Mouse (Mus musculus) granulocyte monocyte progenitor cell, adult 5-6 weeks (primary cell): ENCODE measurements at regions not wholly inside any gene's neighbourhood (a gene's known extent, or its start where the extent isn't known, plus 50 kb on each side); places are given as distances from the start of the nearest gene placed in this dataset.

Experiments
- ATAC-seq: replicated peaks from 2 replicates; pipeline ENCODE4 v1.8.0; 2016; ENCODE audit warnings: mild to moderate bottlenecking, moderate TSS enrichment, inconsistent platforms; ENCODE audit not compliant: poor library complexity, severe bottlenecking

- ATAC-seq = no peak
Measured at GRCm38 (mm10) chr13:101092033-101092742, 259.0 kb upstream of the Slc30a5 start.

- no peak for ATAC-seq
Measured at GRCm38 (mm10) chr13:101085182-101085581, 252.0 kb upstream of the Slc30a5 start.

- ATAC-seq = no peak
Measured at GRCm38 (mm10) chr13:101084193-101084592, 251.0 kb upstream of the Slc30a5 start.

- no peak for ATAC-seq
Measured at GRCm38 (mm10) chr13:101083416-101083815, 250.2 kb upstream of the Slc30a5 start.

GRCm38 (mm10) chr13:101068489-101068888 is 235.3 kb upstream of the Slc30a5 start:
- ATAC-seq = no peak

- no peak for ATAC-seq
Measured at GRCm38 (mm10) chr13:101062582-101062981, 229.4 kb upstream of the Slc30a5 start.

- no peak for ATAC-seq
Measured at GRCm38 (mm10) chr13:101061233-101062144, 228.3 kb upstream of the Slc30a5 start.

GRCm38 (mm10) chr13:101049511-101049910 is 216.3 kb upstream of the Slc30a5 start:
- no peak for ATAC-seq

- ATAC-seq = no peak
Measured at GRCm38 (mm10) chr13:101032594-101032993, 199.4 kb upstream of the Slc30a5 start.

GRCm38 (mm10) chr13:101026043-101026442 is 192.8 kb upstream of the Slc30a5 start:
- no peak for ATAC-seq

- no peak for ATAC-seq
Measured at GRCm38 (mm10) chr13:101025488-101025887, 192.3 kb upstream of the Slc30a5 start.

- no peak for ATAC-seq
Measured at GRCm38 (mm10) chr13:101024971-101025370, 191.7 kb upstream of the Slc30a5 start.

- no peak for ATAC-seq
Measured at GRCm38 (mm10) chr13:101019272-101019676, 186.0 kb upstream of the Slc30a5 start.

- no peak for ATAC-seq
Measured at GRCm38 (mm10) chr13:101017041-101017440, 183.8 kb upstream of the Slc30a5 start.

- no peak for ATAC-seq
Measured at GRCm38 (mm10) chr13:101016181-101016580, 183.0 kb upstream of the Slc30a5 start.

GRCm38 (mm10) chr13:101015435-101015834 is 182.2 kb upstream of the Slc30a5 start:
- ATAC-seq = no peak

- ATAC-seq = no peak
Measured at GRCm38 (mm10) chr13:101013604-101014003, 180.4 kb upstream of the Slc30a5 start.

GRCm38 (mm10) chr13:100990646-100991045 is 157.4 kb upstream of the Slc30a5 start:
- ATAC-seq = no peak

- ATAC-seq = no peak
Measured at GRCm38 (mm10) chr13:100988671-100989531, 155.7 kb upstream of the Slc30a5 start.

- no peak for ATAC-seq
Measured at GRCm38 (mm10) chr13:100988116-100988515, 154.9 kb upstream of the Slc30a5 start.

GRCm38 (mm10) chr13:100975741-100976140 is 142.5 kb upstream of the Slc30a5 start:
- no peak for ATAC-seq
